Mouse (Mus musculus) stomach, postnatal 0 days (tissue): ENCODE measurements around the gene Ppp2r5c.

Experiments used
- CTCF ChIP-seq: IDR thresholded peaks from 2 replicates; pipeline ENCODE4 v1.5.1; 2016; ENCODE audit warnings: antibody characterized with exemption, low read depth, mild to moderate bottlenecking, moderate library complexity
- EP300 ChIP-seq: optimal IDR thresholded peaks from 2 replicates; pipeline ENCODE3; 2016; ENCODE audit warnings: antibody characterized with exemption

- TF ChIP-seq CTCF (no peak), EP300 (no peak)
Observed at GRCm38 (mm10) chr12:110599791-110600190, 152.9 kb downstream of the Ppp2r5c start.
